Mouse (Mus musculus) C2C12 (cell line): ENCODE data around the gene F13a1.

ENCODE experiments used
- CTCF ChIP-seq: IDR thresholded peaks from one replicate; pipeline ENCODE4 v1.5.1; 2011; ENCODE audit not compliant: control insufficient read depth, insufficient read depth, insufficient read length
- MAX ChIP-seq: IDR thresholded peaks from one replicate; pipeline ENCODE4 v1.6.1; 2011; ENCODE audit warnings: mild to moderate bottlenecking, control low read depth

DNA sequence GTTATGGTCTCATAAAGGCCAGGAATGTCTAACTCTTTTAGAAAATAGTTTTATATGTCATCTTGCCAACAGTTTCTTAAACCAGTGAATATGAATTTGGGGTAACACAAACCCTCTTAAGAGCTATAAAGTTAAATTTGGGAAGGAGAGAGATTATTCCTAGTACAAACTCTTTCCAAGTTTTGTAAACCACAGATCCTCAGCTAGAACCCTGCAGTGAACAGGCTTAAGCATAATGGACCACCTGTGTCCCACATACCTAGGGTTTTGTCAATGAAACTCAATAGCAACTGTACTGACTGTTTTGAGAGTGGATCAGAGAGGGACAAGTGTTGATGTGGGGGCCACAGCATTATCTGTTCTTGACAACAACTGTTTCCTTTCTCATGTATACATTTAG, 96.4 kb downstream of the F13a1 start:
- TF ChIP-seq CTCF, result no peak
- no peak for TF ChIP-seq MAX
